Mouse (Mus musculus) megakaryocyte-erythroid progenitor cell, adult 5 weeks (primary cell): ENCODE measurements around the gene Tas2r106. TPM values are rescaled to one million over a fixed set of nuclear protein-coding genes. Genes with fewer than 3 reads are reported as not detected.

Source experiments
- polyA plus RNA-seq: library from polyadenylated mRNA; stranded (reverse); fragments of >175 nt; gene quantifications from 2 replicates; pipeline ENCODE4 v1.2.3, GENCODE M21; 2012

Tas2r106 gene
- not detected in 2 replicates for polyA plus RNA-seq

DNA sequence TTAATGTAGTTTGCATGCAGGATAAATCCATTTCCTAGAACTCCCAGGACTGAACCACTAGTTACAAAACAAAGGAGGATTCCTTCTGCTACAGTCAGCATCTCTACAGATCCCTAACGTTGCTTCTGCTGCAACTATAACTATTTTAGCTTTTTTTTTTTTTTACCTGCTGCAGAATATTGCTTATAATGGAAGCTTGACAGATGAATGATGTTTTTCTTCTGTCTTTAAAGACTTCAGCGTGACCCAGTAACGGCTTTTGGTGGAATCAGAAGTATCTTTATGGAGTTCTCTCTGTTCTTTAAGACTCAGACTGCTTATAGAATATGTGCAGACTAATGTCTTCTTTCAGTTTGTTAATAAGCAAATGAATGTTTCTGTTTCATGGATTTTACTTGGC, at the start of gene Tas2r106:
TSS of gene Tas2r106 (minus strand) at position 101 of the 400 bp plus-strand sequence.

DNA sequence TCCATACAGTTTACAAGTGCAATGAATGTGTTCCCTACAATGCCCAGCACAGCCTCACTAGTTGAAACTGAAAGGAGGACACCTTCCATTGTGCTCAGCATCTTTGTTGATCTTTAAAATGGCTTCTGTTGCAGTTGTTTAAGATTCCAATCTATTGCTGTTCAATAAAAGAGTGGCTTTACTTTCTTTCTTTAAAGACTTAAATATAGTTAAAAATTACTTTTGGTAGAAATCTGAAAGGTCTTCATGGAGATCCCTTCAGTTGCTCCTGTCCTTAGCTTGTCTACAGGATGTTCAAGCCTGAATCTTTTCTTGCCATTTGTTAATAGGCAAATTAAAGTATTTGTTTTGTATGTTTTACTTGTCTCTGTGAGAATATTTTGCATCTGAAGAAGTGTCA, 11.3 kb upstream of the Tas2r106 start, which contains the start of gene Tas2r114:
TSS of gene Tas2r114 (minus strand) at position 101 of the 400 bp plus-strand sequence.

DNA sequence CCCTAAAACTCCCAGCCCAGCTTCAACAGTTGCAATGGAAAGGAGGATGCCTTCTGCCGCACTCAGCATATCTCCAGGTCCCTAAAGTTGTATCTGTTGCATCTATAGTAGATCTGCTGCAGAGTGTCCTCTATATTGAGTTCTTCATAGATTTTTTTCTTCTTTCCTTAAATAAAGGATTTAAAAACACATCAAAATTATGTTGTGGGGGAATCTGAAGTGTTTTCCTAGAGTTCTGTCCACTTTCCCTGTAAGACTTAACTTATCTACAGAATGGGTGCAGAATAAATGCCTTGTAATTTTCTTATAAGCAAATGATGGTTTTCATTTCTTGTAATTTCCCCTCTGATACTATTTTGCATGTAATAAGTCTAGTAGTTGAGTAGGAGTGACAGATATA, 8.7 kb upstream of the Tas2r106 start, which contains the start of gene Tas2r105:
TSS of gene Tas2r105 (minus strand) at position 101 of the 400 bp plus-strand sequence.

DNA sequence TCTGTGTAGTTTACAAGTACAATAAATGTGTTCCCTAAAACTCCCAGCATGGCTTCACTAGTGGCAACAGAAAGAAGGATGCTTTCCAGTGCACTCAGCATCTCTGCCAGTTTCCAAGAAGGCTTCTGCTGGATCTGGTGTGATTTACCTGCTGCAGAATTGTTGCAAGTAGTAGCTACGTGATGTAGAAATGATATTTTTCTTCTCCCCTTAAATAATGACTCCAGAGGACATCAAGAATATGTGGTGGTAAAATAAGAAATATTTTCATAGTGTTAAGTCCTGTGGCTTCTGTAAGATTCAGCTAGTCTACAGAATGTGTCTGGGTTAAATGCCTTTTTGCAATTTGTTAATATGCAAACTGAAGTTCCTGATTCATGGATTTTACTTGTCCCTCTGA, 7.0 kb upstream of the Tas2r106 start, which contains the start of gene Tas2r104:
TSS of gene Tas2r104 (minus strand) at position 101 of the 400 bp plus-strand sequence.

DNA sequence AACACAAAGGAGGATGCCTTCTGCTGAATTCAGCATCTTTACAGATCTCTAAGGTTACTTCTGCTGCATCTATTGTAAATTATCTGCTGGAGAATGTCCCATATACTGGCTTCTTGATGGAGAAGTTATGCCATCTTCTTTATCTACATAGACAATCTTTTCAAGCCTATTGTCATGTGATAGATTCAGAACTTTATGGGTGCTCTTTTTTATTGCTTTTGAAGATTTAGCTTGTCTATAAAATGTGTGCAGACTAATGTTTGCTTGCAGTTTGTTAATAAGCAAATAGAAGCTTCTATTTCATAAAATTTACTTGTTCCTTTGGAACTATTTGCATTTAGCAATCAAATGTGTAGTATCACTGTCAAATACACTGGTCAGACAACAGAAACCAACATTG, 18.6 kb downstream of the Tas2r106 start, which contains the start of gene Tas2r107:
TSS of gene Tas2r107 (minus strand) at position 101 of the 400 bp plus-strand sequence.

DNA sequence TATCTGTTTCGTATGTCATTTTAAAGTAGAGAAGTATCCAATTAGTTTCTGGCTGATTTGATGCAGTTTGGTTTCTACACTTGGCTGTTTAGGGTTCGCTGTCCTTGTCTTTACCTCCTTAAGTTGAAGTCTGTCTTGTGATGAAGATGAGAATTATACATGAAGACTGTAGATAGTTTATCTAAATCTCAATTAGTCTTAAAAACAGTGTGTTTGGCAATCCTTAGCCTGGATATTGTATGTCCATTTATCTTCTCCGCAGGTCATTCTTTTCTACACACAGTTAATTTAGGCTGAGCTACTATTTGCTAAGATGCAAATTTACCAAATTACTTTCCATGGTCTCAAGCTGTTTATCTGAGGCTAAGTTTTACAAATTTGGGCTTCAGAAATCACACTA, 47.9 kb downstream of the Tas2r106 start, which contains the start of gene Tas2r130:
TSS of gene Tas2r130 (minus strand) at position 101 of the 400 bp plus-strand sequence.

Other genes starting within 250 kb of the Tas2r106 start
- not detected in 2 replicates for gene 5430401F13Rik, start 192.5 kb downstream of the Tas2r106 start, polyA plus RNA-seq
- gene Gm6619, start 192.5 kb downstream of the Tas2r106 start, polyA plus RNA-seq = not detected in 2 replicates
- gene Tas2r130, start 48.0 kb downstream of the Tas2r106 start, polyA plus RNA-seq = not detected in 2 replicates
- not detected in 2 replicates for gene Tas2r107, start 18.7 kb downstream of the Tas2r106 start, polyA plus RNA-seq
- gene Tas2r104, start 6.9 kb upstream of the Tas2r106 start, polyA plus RNA-seq = not detected in 2 replicates
- gene Tas2r105, start 8.6 kb upstream of the Tas2r106 start, polyA plus RNA-seq = not detected in 2 replicates
- not detected in 2 replicates for gene Tas2r114, start 11.2 kb upstream of the Tas2r106 start, polyA plus RNA-seq